Mouse (Mus musculus) limb, embryonic 13.5 days (tissue): ENCODE data around the gene Iars2. TPM values are rescaled to one million over a fixed set of nuclear protein-coding genes. Genes with fewer than 3 reads are reported as not detected.
"Not testable (repeated sequence)": the region's sequence is repeated elsewhere in the genome, so short reads cannot be mapped to it uniquely, and the experiment has no call there.

Source experiments
- ATAC-seq: fragments of 200-750 bp; cut with Nextera tagmentation; 2 replicates; pipeline ENCODE4 v1.8.0; 2017; ENCODE audit warnings: low read depth, moderate number of reproducible peaks, moderate TSS enrichment; ENCODE audit not compliant: low FRiP score
- H3K27ac ChIP-seq: fragments of 300-500 bp; sonication (generic); 2 replicates; pipeline ENCODE4 v1.5.1; 2015; ENCODE audit warnings: inconsistent platforms, mild to moderate bottlenecking, moderate library complexity
- H3K27me3 ChIP-seq: fragments of 300-500 bp; sonication (generic); 2 replicates; pipeline ENCODE4 v1.6.1; 2015; ENCODE audit warnings: mild to moderate bottlenecking, inconsistent platforms
- H3K36me3 ChIP-seq: fragments of 300-500 bp; sonication (generic); 2 replicates; pipeline ENCODE4 v1.6.1; 2015; ENCODE audit warnings: inconsistent platforms, mild to moderate bottlenecking, moderate library complexity
- H3K4me1 ChIP-seq: fragments of 300-500 bp; sonication (generic); 2 replicates; pipeline ENCODE4 v1.6.1; 2015; ENCODE audit warnings: inconsistent platforms
- H3K4me2 ChIP-seq: fragments of 300-500 bp; sonication (generic); replicated peaks from 2 replicates; pipeline ENCODE4 v1.6.1; 2015; ENCODE audit warnings: inconsistent platforms, mild to moderate bottlenecking, moderate library complexity
- H3K4me3 ChIP-seq: fragments of 300-500 bp; sonication (generic); 2 replicates; pipeline ENCODE4 v1.5.1; 2015; ENCODE audit warnings: moderate library complexity, mild to moderate bottlenecking, inconsistent platforms
- H3K9ac ChIP-seq: fragments of 300-500 bp; sonication (generic); 2 replicates; pipeline ENCODE4 v1.6.1; 2015; ENCODE audit warnings: mild to moderate bottlenecking, inconsistent platforms
- H3K9me3 ChIP-seq: fragments of 300-500 bp; sonication (generic); 2 replicates; pipeline ENCODE4 v1.6.1; 2016; ENCODE audit warnings: inconsistent platforms
- WGBS: fragments of 180-500 bp; shearing (Covaris S2); methylation state at CpG from one replicate; pipeline ENCODE4 v1.1.7; 2015; 5-methylcytosine and 5-hydroxymethylcytosine counted together
- polyA plus RNA-seq: library from polyadenylated mRNA; unstranded; fragments of >200 nt; fragmentation: Nextera tagmentation; extraction: Ambion mirVana; gene quantifications from 2 replicates; pipeline ENCODE4 v1.2.1, GENCODE M21; 2015

Iars2 gene
- polyA plus RNA-seq, 1 experiment from 2014 or later, result 25.8 TPM

DNA sequence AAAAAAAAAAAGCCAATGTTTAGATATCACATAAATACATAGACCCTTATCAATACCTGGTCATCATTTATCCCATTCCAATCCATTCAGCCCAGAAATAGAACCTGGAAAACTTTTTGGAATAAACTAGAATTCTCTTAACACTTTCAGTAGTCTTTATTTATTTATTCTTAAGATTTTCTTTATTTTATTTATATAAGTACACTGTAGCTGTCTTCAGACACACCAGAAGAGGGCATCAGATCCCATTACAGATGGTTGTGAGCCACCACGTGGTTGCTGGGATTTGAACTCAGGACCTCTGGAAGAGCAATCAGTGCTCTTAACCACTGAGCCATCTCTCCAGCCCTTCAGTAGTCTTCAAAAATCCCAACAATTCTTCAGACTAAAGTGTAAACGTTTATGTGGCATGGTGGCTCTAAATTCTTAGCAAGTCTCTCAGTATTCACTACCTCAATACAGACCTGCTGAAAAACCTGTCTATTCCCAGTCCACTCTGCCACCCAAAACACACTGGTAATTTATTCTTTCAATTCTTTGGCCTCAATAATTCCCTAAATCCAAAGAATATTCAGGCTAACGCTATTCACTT, 1.3 kb downstream of the Iars2 start:
- peak overlapping the region; percentile 96 for H3K4me3 ChIP-seq
- not testable (repeated sequence) for H3K9me3 ChIP-seq, H3K27me3 ChIP-seq, H3K27ac ChIP-seq, ATAC-seq
- 64% methylated on average over 3 of the region's 3 CpGs for WGBS
- peak overlapping the region; percentile 94; the same call in 1 of the 2 replicates for H3K9ac ChIP-seq
- peaks cover 11% of the 10 kb centered on the region for H3K4me1 ChIP-seq
- H3K4me2 ChIP-seq, result peak overlapping the region; percentile 64
- H3K36me3 ChIP-seq, result peaks cover 40% of the 10 kb centered on the region

GRCm38 (mm10) chr1:185315846-185316568, 13.2 kb downstream of the Iars2 start:
- no peaks in the 10 kb centered on the region for H3K4me1 ChIP-seq
- no peak overlapping the region for H3K4me2 ChIP-seq
- H3K27ac ChIP-seq, result no peak overlapping the region
- no peaks in the 10 kb centered on the region for H3K9me3 ChIP-seq
- H3K36me3 ChIP-seq, result peaks cover 82% of the 10 kb centered on the region
- WGBS, result 89% methylated on average over 16 of the region's 16 CpGs
- no peak for ATAC-seq
- H3K9ac ChIP-seq, result no peak overlapping the region
- H3K27me3 ChIP-seq, result no peaks in the 10 kb centered on the region
- H3K4me3 ChIP-seq, result no peak overlapping the region

DNA sequence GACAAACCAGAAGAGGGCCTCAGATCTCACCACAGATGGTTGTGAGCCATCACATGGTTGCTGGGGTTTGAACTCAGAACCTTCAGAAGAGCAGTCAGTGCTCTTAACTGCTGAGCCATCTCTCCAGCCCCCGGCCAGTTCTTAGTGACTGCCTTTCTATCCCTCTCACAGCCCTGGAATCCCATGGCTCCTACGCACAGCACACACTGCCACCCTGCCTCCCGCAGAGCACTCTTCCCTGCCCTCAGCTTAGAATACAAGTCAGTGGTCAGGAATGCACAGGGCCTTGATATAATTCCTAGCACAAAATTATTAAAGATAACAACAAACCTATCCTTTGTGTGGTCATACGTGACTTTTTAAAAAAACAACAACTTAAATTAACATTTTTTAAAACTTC, 14.7 kb downstream of the Iars2 start:
- Histone ChIP-seq H3K9me3 (no peaks in the 10 kb centered on the region), H3K27me3 (no peaks in the 10 kb centered on the region), H3K36me3 (peaks cover 74% of the 10 kb centered on the region), H3K4me1 (no peaks in the 10 kb centered on the region), H3K4me3 (no peak overlapping the region), H3K9ac (no peak overlapping the region), H3K27ac (no peak overlapping the region), H3K4me2 (no peak overlapping the region)
- WGBS, result 90% methylated on average over 4 of the region's 4 CpGs
- no peak for ATAC-seq

DNA sequence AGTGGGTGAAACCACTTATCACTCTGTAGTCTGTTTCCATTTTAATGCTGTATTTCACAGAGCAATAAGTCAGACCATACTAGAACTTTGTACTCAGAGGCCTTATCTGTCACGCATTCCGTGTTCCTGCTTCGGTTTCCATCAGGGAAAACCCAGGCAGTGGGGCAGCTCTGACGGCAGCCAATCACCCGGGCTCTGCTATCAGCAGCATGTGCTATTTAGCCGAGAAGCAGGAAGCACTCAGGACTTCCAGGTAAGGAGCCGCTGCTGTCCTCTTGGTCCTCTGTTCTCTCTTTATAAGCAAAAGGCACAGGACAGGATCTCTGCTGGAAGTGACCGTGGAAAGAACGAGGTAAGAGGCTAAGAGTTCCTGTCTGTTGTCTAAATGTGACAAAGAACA, 17.2 kb downstream of the Iars2 start:
- no peak overlapping the region for H3K9ac ChIP-seq
- no peaks in the 10 kb centered on the region for H3K27me3 ChIP-seq
- H3K4me2 ChIP-seq, result no peak overlapping the region
- H3K4me1 ChIP-seq, result no peaks in the 10 kb centered on the region
- ATAC-seq, result no peak
- H3K27ac ChIP-seq, result no peak overlapping the region
- no peaks in the 10 kb centered on the region for H3K9me3 ChIP-seq
- WGBS, result 86% methylated on average over 9 of the region's 9 CpGs
- H3K36me3 ChIP-seq, result peaks cover 73% of the 10 kb centered on the region
- H3K4me3 ChIP-seq, result no peak overlapping the region

DNA sequence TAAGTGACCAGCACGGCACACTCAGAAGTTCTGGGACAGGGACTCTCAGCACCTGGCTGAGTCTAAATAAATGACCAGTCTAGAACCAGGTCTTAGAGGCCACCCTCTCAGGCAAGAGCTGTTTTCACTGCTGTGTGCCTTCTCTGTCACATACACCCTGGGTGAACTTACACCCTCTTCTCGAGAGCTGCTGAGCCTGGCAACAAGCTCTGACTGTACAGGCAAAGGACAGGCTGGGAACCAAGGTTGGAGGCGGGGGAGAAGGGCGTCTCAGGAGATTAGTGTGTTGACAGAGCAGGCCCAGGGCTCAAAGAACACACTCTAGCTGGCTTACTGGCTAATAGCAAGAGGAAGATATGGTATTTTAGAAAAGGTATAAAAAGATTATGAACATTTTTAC, 20.3 kb downstream of the Iars2 start:
- no peak for ATAC-seq
- H3K9ac ChIP-seq, result no peak overlapping the region
- no peaks in the 10 kb centered on the region for H3K27me3 ChIP-seq
- peaks cover 56% of the 10 kb centered on the region for H3K36me3 ChIP-seq
- H3K9me3 ChIP-seq, result no peaks in the 10 kb centered on the region
- WGBS, result 81% methylated on average over 4 of the region's 4 CpGs
- H3K27ac ChIP-seq, result no peak overlapping the region
- H3K4me2 ChIP-seq, result no peak overlapping the region
- no peak overlapping the region for H3K4me3 ChIP-seq
- no peaks in the 10 kb centered on the region for H3K4me1 ChIP-seq

DNA sequence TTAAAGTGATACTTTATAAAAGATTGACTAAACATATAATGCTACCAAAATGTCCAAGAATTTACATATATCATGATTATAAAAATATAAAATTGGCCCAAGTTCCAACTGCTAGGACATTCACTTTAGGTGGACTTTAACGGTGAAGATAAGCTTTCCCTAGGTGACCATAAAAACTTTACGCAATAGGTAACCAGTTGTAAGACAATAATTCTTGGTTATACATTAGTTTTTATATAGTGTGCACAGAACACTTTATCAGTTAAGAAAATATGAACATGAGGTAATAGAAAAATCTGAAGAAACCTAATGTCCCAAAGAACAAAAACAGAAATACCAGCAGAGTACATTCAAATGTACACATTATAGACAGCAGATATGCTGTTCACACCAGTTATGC, 20.9 kb downstream of the Iars2 start:
- no peak for ATAC-seq
- Histone ChIP-seq H3K4me3 (no peak overlapping the region), H3K4me1 (no peaks in the 10 kb centered on the region), H3K9me3 (no peaks in the 10 kb centered on the region), H3K9ac (no peak overlapping the region), H3K27ac (no peak overlapping the region), H3K27me3 (no peaks in the 10 kb centered on the region), H3K36me3 (peaks cover 53% of the 10 kb centered on the region), H3K4me2 (no peak overlapping the region)
- WGBS, result 91% methylated on average over 2 of the region's 2 CpGs

GRCm38 (mm10) chr1:185307645-185308044, 21.6 kb downstream of the Iars2 start:
- 93% methylated on average over 7 of the region's 7 CpGs for WGBS
- Histone ChIP-seq H3K4me3 (no peak overlapping the region), H3K9ac (no peak overlapping the region), H3K4me2 (no peak overlapping the region), H3K4me1 (no peaks in the 10 kb centered on the region), H3K9me3 (no peaks in the 10 kb centered on the region), H3K27ac (no peak overlapping the region), H3K36me3 (peaks cover 53% of the 10 kb centered on the region), H3K27me3 (no peaks in the 10 kb centered on the region)
- ATAC-seq, result no peak

- 96% methylated on average over 12 of the region's 12 CpGs for WGBS
- peaks cover 53% of the 10 kb centered on the region for H3K36me3 ChIP-seq
- ATAC-seq, result no peak
Measured at GRCm38 (mm10) chr1:185306836-185307235, 22.4 kb downstream of the Iars2 start.

GRCm38 (mm10) chr1:185302816-185303215, 26.4 kb downstream of the Iars2 start:
- H3K36me3 ChIP-seq, result peaks cover 69% of the 10 kb centered on the region
- H3K4me2 ChIP-seq, result no peak overlapping the region
- no peaks in the 10 kb centered on the region for H3K27me3 ChIP-seq
- no peak overlapping the region for H3K27ac ChIP-seq
- no peak overlapping the region for H3K4me3 ChIP-seq
- H3K4me1 ChIP-seq, result no peaks in the 10 kb centered on the region
- ATAC-seq, result no peak
- WGBS, result 96% methylated on average over 6 of the region's 6 CpGs
- H3K9me3 ChIP-seq, result no peaks in the 10 kb centered on the region
- H3K9ac ChIP-seq, result no peak overlapping the region

More at GRCm38 (mm10) chr1:185306836-185307235, 22.4 kb downstream of the Iars2 start:
- Histone ChIP-seq H3K9ac (no peak overlapping the region), H3K4me2 (no peak overlapping the region), H3K4me1 (no peaks in the 10 kb centered on the region), H3K9me3 (no peaks in the 10 kb centered on the region), H3K4me3 (no peak overlapping the region), H3K27ac (no peak overlapping the region), H3K27me3 (no peaks in the 10 kb centered on the region)

DNA sequence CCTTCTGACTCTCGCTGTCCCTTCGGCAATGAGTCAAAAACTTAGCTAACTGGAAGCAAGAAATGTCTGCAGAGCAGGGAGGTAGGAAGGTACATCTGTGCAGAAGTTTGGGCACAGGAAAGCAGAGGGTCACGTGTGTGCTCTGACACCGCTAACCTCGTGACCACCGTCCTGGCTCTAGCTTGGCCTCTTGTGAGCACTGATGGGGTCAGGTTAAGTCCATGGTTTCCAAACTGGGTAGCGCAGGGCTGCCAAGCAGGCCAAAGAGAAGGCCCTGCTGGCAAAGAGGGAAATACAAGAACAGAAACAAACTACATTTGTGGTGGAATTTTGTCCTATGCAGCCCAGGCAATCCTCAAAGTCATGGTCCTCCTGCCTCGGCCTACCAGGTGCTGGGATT, 30.7 kb downstream of the Iars2 start:
- no peak for ATAC-seq
- Histone ChIP-seq H3K4me2 (no peak overlapping the region), H3K27ac (no peak overlapping the region), H3K4me3 (no peak overlapping the region), H3K9me3 (no peaks in the 10 kb centered on the region), H3K4me1 (no peaks in the 10 kb centered on the region), H3K9ac (no peak overlapping the region), H3K27me3 (no peaks in the 10 kb centered on the region), H3K36me3 (peaks cover 89% of the 10 kb centered on the region)
- WGBS, result 93% methylated on average over 8 of the region's 8 CpGs

DNA sequence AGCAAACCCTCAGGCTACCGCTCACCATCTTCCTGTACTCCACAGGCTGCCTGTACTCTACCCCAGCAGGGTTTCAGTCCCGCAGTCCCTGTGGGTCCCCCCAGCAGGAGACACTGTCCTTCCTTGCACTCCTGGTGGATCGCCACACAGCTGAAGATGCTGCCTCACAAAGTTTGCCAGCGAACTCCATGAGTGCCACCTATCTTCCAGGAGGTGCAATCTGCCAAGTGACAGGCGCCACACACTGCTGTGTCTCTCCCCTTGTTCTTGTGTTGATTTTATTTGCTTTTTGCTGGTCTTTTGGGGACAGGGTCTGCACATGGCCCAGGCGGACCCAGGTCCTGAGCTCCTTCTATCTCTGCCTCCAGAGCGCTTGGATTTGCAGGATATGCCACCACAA, 32.3 kb downstream of the Iars2 start:
- no peaks in the 10 kb centered on the region for H3K27me3 ChIP-seq
- no peak overlapping the region for H3K27ac ChIP-seq
- H3K36me3 ChIP-seq, result peaks cover 91% of the 10 kb centered on the region
- H3K4me1 ChIP-seq, result no peaks in the 10 kb centered on the region
- H3K4me2 ChIP-seq, result no peak overlapping the region
- 90% methylated on average over 7 of the region's 7 CpGs for WGBS
- no peak overlapping the region for H3K9ac ChIP-seq
- no peak for ATAC-seq
- no peak overlapping the region for H3K4me3 ChIP-seq
- no peaks in the 10 kb centered on the region for H3K9me3 ChIP-seq

DNA sequence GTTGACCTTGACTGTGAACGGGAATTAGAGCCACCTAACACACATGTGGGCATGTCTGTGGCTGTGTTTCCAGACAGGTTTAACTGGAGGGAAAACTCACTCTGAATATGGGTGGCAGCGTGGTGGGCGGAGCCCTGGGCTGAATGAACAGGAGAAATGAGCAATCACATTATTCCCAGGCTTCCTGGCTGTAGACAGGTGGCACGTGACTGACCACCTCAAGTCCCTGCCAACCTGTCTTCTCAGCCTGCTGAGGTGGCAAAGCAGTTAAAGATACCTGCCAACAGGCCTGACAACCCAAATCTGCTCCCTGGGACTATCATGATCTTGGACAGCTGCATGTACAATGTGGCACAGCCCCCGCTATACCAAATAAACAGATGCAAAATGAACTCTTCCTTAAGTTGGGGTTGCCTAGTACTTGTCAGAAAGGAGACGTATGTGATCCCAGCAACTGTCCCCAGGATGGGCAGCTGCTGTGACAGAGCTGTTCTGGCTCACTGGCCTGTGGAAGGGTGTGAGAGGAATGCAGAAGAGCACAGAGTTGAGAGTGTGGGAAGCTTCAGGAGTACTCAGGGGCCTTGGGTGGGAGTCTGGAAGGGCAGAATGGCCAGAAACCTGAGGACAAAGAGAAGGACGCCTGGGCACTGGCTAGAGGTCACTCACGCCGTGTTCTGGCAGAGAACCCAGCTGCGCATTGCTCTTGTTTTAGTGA, 36.4 kb downstream of the Iars2 start:
- H3K9ac ChIP-seq, result no peak overlapping the region
- no peaks in the 10 kb centered on the region for H3K4me1 ChIP-seq
- peaks cover 84% of the 10 kb centered on the region for H3K36me3 ChIP-seq
- H3K4me2 ChIP-seq, result no peak overlapping the region
- WGBS, result 90% methylated on average over 10 of the region's 10 CpGs
- H3K27ac ChIP-seq, result no peak overlapping the region
- H3K4me3 ChIP-seq, result no peak overlapping the region
- peak; percentile 51; the same call in 1 of the 2 replicates for ATAC-seq
- H3K27me3 ChIP-seq, result no peaks in the 10 kb centered on the region
- no peaks in the 10 kb centered on the region for H3K9me3 ChIP-seq
